Mouse (Mus musculus) heart, postnatal 0 days (tissue): ENCODE measurements at regions not wholly inside any gene's neighbourhood (a gene's known extent, or its start where the extent isn't known, plus 50 kb on each side); places are given as distances from the start of the nearest gene placed in this dataset.

Source experiments
- ATAC-seq: fragments of 200-750 bp; cut with Nextera tagmentation; 2 replicates; pipeline ENCODE4 v1.8.0; 2017; ENCODE audit warnings: low read depth, moderate number of reproducible peaks, moderate library complexity; ENCODE audit not compliant: insufficient read depth
- DNase-seq: peaks from one replicate; pipeline ENCODE4 v3.0.0-alpha.2; 2016; ENCODE audit warnings: low spot score
- H3K27ac ChIP-seq: fragments of 300-500 bp; sonication (generic); 2 replicates; pipeline ENCODE4 v1.5.1; 2014; ENCODE audit warnings: low read depth, mild to moderate bottlenecking
- H3K27me3 ChIP-seq: fragments of 300-500 bp; sonication (generic); 2 replicates; pipeline ENCODE4 v1.6.1; 2014; ENCODE audit warnings: low read length, mixed read lengths; ENCODE audit not compliant: control insufficient read depth, insufficient read depth
- H3K36me3 ChIP-seq: fragments of 300-500 bp; sonication (generic); replicated peaks from 2 replicates; pipeline ENCODE4 v1.6.1; 2014; ENCODE audit warnings: low read length, mixed read lengths; ENCODE audit not compliant: control insufficient read depth, insufficient read depth
- H3K4me1 ChIP-seq: fragments of 300-500 bp; sonication (generic); 2 replicates; pipeline ENCODE4 v1.6.1; 2014; ENCODE audit warnings: antibody characterized with exemption; ENCODE audit not compliant: control insufficient read depth, insufficient read depth
- H3K4me2 ChIP-seq: fragments of 300-500 bp; sonication (generic); 2 replicates; pipeline ENCODE4 v1.6.1; 2014; ENCODE audit warnings: low read depth, mild to moderate bottlenecking, low read length, moderate library complexity
- H3K4me3 ChIP-seq: fragments of 300-500 bp; sonication (generic); 2 replicates; pipeline ENCODE4 v1.5.1; 2014; ENCODE audit warnings: low read depth, low read length
- H3K9ac ChIP-seq: fragments of 300-500 bp; sonication (generic); replicated peaks from 2 replicates; pipeline ENCODE4 v1.6.1; 2014; ENCODE audit warnings: low read depth, low read length, mixed read lengths
- H3K9me3 ChIP-seq: fragments of 300-500 bp; sonication (generic); replicated peaks from 2 replicates; pipeline ENCODE4 v1.6.1; 2016; ENCODE audit warnings: low read length; ENCODE audit not compliant: control insufficient read depth
- CTCF ChIP-seq: IDR thresholded peaks from 2 replicates; pipeline ENCODE4 v1.5.1; 2016; ENCODE audit warnings: antibody characterized with exemption, control low read depth, low read depth
- EP300 ChIP-seq: IDR thresholded peaks from 2 replicates; pipeline ENCODE4 v1.6.1; 2016; ENCODE audit warnings: antibody characterized with exemption, low read depth
- WGBS: fragments of 180-500 bp; shearing (Covaris S2); extraction: QIAGEN DNeasy Blood & Tissue Kit; methylation state at CpG from one replicate; pipeline ENCODE4 v1.1.7; 2014; 5-methylcytosine and 5-hydroxymethylcytosine counted together

GRCm38 (mm10) chr10:96236777-96237373, 100.5 kb downstream of the Gm5426 start:
- Histone ChIP-seq H3K36me3 (no peaks in the 10 kb centered on the region), H3K27me3 (no peaks in the 10 kb centered on the region), H3K27ac (no peak overlapping the region), H3K4me3 (no peak overlapping the region), H3K9ac (no peak overlapping the region), H3K9me3 (0 out of 2 replicates have a peak, but pooled peaks cover under 1% of the 10 kb centered on the region), H3K4me1 (no peaks in the 10 kb centered on the region), H3K4me2 (no peak overlapping the region)
- WGBS, result 88% methylated on average over 6 of the region's 6 CpGs
- DNase-seq (no peak), ATAC-seq (no peak)
- no peak for TF ChIP-seq CTCF
- no peak for TF ChIP-seq EP300

GRCm38 (mm10) chr10:96237572-96238130, 101.2 kb downstream of the Gm5426 start:
- TF ChIP-seq EP300 (no peak), CTCF (no peak)
- H3K27me3 ChIP-seq, result no peaks in the 10 kb centered on the region
- H3K4me2 ChIP-seq, result no peak overlapping the region
- H3K4me3 ChIP-seq, result no peak overlapping the region
- H3K27ac ChIP-seq, result no peak overlapping the region
- no peaks in the 10 kb centered on the region for H3K36me3 ChIP-seq
- no peak for DNase-seq
- no peak for ATAC-seq
- no peaks in the 10 kb centered on the region for H3K4me1 ChIP-seq
- H3K9me3 ChIP-seq, result peaks cover 5% of the 10 kb centered on the region; the same call in 1 of the 2 replicates
- 93% methylated on average over 5 of the region's 5 CpGs for WGBS
- no peak overlapping the region for H3K9ac ChIP-seq

DNA sequence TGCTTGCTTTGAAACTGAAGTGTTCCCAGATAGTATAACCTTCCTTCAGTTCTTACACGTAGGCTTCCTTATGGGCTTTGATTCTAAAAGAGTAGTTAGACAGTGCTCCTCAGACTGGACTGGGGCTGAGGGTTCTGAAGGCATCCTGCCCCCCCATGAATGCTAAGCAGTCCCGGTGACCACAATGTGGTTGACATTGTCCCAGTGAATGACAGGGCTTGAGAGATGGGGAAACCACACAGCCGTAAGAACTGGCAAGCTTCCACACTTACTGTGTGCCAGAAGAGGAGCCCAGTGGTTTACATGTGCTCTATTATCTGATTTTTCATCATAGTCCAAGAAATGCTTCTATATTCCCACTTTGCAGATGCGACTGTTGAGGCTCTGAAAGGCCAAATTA, 101.8 kb downstream of the Gm5426 start:
- Histone ChIP-seq H3K9ac (no peak overlapping the region), H3K4me3 (no peak overlapping the region), H3K9me3 (peaks cover 5% of the 10 kb centered on the region; the same call in 1 of the 2 replicates), H3K27ac (peak overlapping the region; percentile 25; the same call in 1 of the 2 replicates), H3K4me2 (no peak overlapping the region), H3K4me1 (no peaks in the 10 kb centered on the region), H3K27me3 (no peaks in the 10 kb centered on the region), H3K36me3 (no peaks in the 10 kb centered on the region)
- ATAC-seq, result peak; percentile 49; the same call in 1 of the 2 replicates
- 61% methylated on average over 4 of the region's 4 CpGs for WGBS
- TF ChIP-seq EP300 (no peak), CTCF (no peak)
- peak; percentile 9 for DNase-seq

DNA sequence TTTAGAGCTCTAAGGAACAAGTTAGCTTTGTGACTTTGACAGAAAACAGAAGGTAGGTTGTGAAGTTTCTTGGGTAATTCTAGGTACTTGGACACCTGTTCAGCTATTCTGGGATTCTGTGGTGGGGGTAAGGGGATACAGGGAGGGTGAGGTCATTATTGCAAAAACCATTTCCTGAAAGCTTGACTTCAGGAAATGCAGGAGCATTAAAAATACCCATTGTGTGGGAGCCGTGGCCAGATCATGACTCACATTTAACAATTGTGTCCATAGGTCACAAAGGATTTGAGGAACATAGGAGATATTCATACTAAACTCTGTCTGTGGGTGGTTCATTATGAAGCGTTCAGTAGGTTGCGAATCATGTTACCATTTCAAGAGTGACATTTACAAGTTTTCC, 102.4 kb downstream of the Gm5426 start:
- no peaks in the 10 kb centered on the region for H3K36me3 ChIP-seq
- H3K27me3 ChIP-seq, result no peaks in the 10 kb centered on the region
- DNase-seq, result no peak
- no peak for TF ChIP-seq CTCF
- peak; percentile 57; the same call in 1 of the 2 replicates for TF ChIP-seq EP300
- WGBS, result 66% methylated on average over 3 of the region's 3 CpGs
- no peaks in the 10 kb centered on the region for H3K4me1 ChIP-seq
- ATAC-seq, result peak; percentile 36
- H3K9me3 ChIP-seq, result peaks cover 5% of the 10 kb centered on the region; the same call in 1 of the 2 replicates
- no peak overlapping the region for H3K9ac ChIP-seq
- peak overlapping the region; percentile 56 for H3K27ac ChIP-seq
- H3K4me3 ChIP-seq, result no peak overlapping the region
- no peak overlapping the region for H3K4me2 ChIP-seq

GRCm38 (mm10) chr10:96240591-96240990, 104.2 kb downstream of the Gm5426 start:
- no peaks in the 10 kb centered on the region for H3K27me3 ChIP-seq
- no peak overlapping the region for H3K27ac ChIP-seq
- H3K9me3 ChIP-seq, result peaks cover 5% of the 10 kb centered on the region; the same call in 1 of the 2 replicates
- no peak overlapping the region for H3K4me2 ChIP-seq
- ATAC-seq, result no peak
- no peaks in the 10 kb centered on the region for H3K4me1 ChIP-seq
- no peak for TF ChIP-seq EP300
- no peak for TF ChIP-seq CTCF
- no peaks in the 10 kb centered on the region for H3K36me3 ChIP-seq
- DNase-seq, result no peak
- H3K9ac ChIP-seq, result no peak overlapping the region
- WGBS, result 81% methylated on average over 4 of the region's 4 CpGs
- no peak overlapping the region for H3K4me3 ChIP-seq
